Mouse (Mus musculus) liver, adult 2 months (tissue): ENCODE results near the gene Gorasp1. TPM values are rescaled to one million over a fixed set of nuclear protein-coding genes. Genes with fewer than 3 reads are reported as not detected.
A peak's percentile ranks its signal among the peaks of the same experiment; 100 is the strongest.

Experiments used
- DNase-seq: peaks from one replicate; pipeline ENCODE4 v3.0.0-alpha.2; 2011; ENCODE audit warnings: low read depth, low spot score; ENCODE audit errors: extremely low read depth
- H3K27ac ChIP-seq: fragments of 200-500 bp; replicated peaks from 2 replicates; pipeline ENCODE4 v1.5.1; 2012; ENCODE audit warnings: low read depth, mild to moderate bottlenecking, control low read depth, inconsistent platforms, low read length; ENCODE audit not compliant: insufficient read depth
- H3K27me3 ChIP-seq: fragments of 200-500 bp; 2 replicates; pipeline ENCODE4 v1.6.1; 2012; ENCODE audit warnings: mild to moderate bottlenecking, moderate library complexity, low read length, inconsistent platforms; ENCODE audit not compliant: control insufficient read depth, insufficient read depth
- H3K36me3 ChIP-seq: fragments of 200-500 bp; 2 replicates; pipeline ENCODE4 v1.6.1; 2012; ENCODE audit warnings: low read length, inconsistent platforms; ENCODE audit not compliant: control insufficient read depth, insufficient read depth
- H3K4me1 ChIP-seq: fragments of 200-500 bp; 2 replicates; pipeline ENCODE4 v1.6.1; 2011; ENCODE audit warnings: low read length; ENCODE audit not compliant: control insufficient read depth, insufficient read depth
- H3K4me3 ChIP-seq: fragments of 200-500 bp; 2 replicates; pipeline ENCODE4 v1.5.1; 2011; ENCODE audit warnings: low read depth, mild to moderate bottlenecking, control low read depth, low read length, moderate library complexity; ENCODE audit not compliant: insufficient read depth
- H3K79me2 ChIP-seq: fragments of 200-500 bp; 2 replicates; pipeline ENCODE4 v1.6.1; 2012; ENCODE audit warnings: inconsistent platforms, mild to moderate bottlenecking, low read length, moderate library complexity; ENCODE audit not compliant: control insufficient read depth, insufficient read depth
- H3K9ac ChIP-seq: fragments of 200-500 bp; 2 replicates; pipeline ENCODE4 v1.6.1; 2012; ENCODE audit warnings: low read depth, mild to moderate bottlenecking, control low read depth, inconsistent platforms, low read length
- CTCF ChIP-seq: fragments of 200-500 bp; IDR thresholded peaks from 2 replicates; pipeline ENCODE4 v1.5.1; 2011; ENCODE audit warnings: low read depth, low read length, control low read depth
- POLR2A ChIP-seq: fragments of 200-500 bp; IDR thresholded peaks from 2 replicates; pipeline ENCODE4 v1.6.1; 2011; ENCODE audit warnings: low read length, control low read depth; ENCODE audit not compliant: insufficient read depth; ENCODE audit errors: extremely low read depth
- WGBS: fragments of 180-500 bp; shearing (Covaris S2); methylation state at CpG from one replicate; pipeline ENCODE4 v1.1.7; 2018; 5-methylcytosine and 5-hydroxymethylcytosine counted together
- polyA plus RNA-seq: library from polyadenylated mRNA; depleted of rRNA; stranded (reverse); fragments of >200 nt; gene quantifications from 2 replicates; pipeline ENCODE4 v1.2.3, GENCODE M21; 2012
- total RNA-seq: library from RNA; depleted of rRNA; stranded (reverse); fragments of >200 nt; gene quantifications from 2 replicates; pipeline ENCODE4 v1.2.3, GENCODE M21; 2014

The Gorasp1 gene
- total and polyA plus RNA-seq, 2 experiments = 10.9 to 18.1 TPM

- Histone ChIP-seq H3K4me1 (no peaks in the 10 kb centered on the region), H3K36me3 (no peaks in the 10 kb centered on the region), H3K27me3 (no peaks in the 10 kb centered on the region), H3K27ac (no peak overlapping the region), H3K79me2 (no peaks in the 10 kb centered on the region), H3K4me3 (no peak overlapping the region), H3K9ac (no peak overlapping the region)
- 95% methylated on average over 1 of the region's 1 CpGs for WGBS
- DNase-seq = no peak
- no peak for TF ChIP-seq POLR2A
- no peak for TF ChIP-seq CTCF
Observed at GRCm38 (mm10) chr9:119943326-119943725, 6.0 kb upstream of the Gorasp1 start.

GRCm38 (mm10) chr9:119941861-119942260 is 4.5 kb upstream of the Gorasp1 start:
- TF ChIP-seq CTCF = no peak
- Histone ChIP-seq H3K27ac (no peak overlapping the region), H3K4me1 (no peaks in the 10 kb centered on the region), H3K79me2 (peaks cover 4% of the 10 kb centered on the region; the same call in 1 of the 2 replicates), H3K4me3 (no peak overlapping the region), H3K9ac (no peak overlapping the region), H3K27me3 (no peaks in the 10 kb centered on the region), H3K36me3 (no peaks in the 10 kb centered on the region)
- DNase-seq = no peak
- 88% methylated on average over 14 of the region's 14 CpGs for WGBS

- Histone ChIP-seq H3K4me1 (peaks cover under 1% of the 10 kb centered on the region; the same call in 1 of the 2 replicates), H3K27ac (no peak overlapping the region), H3K27me3 (no peaks in the 10 kb centered on the region), H3K79me2 (peaks cover 5% of the 10 kb centered on the region; the same call in 1 of the 2 replicates), H3K4me3 (no peak overlapping the region), H3K9ac (no peak overlapping the region), H3K36me3 (no peaks in the 10 kb centered on the region)
- TF ChIP-seq POLR2A (no peak), CTCF (no peak)
- DNase-seq = no peak
- WGBS = 83% methylated on average over 5 of the region's 5 CpGs
Observed at GRCm38 (mm10) chr9:119941407-119941806, 4.0 kb upstream of the Gorasp1 start.

GRCm38 (mm10) chr9:119939646-119940045 is 2.3 kb upstream of the Gorasp1 start:
- H3K4me3 ChIP-seq = no peak overlapping the region
- H3K36me3 ChIP-seq = no peaks in the 10 kb centered on the region
- H3K9ac ChIP-seq = no peak overlapping the region
- no peaks in the 10 kb centered on the region for H3K27me3 ChIP-seq
- H3K27ac ChIP-seq = no peak overlapping the region
- WGBS = 93% methylated on average over 10 of the region's 10 CpGs
- DNase-seq = no peak
- TF ChIP-seq CTCF = no peak
- no peak for TF ChIP-seq POLR2A
- H3K4me1 ChIP-seq = peaks cover 3% of the 10 kb centered on the region; the same call in 1 of the 2 replicates
- H3K79me2 ChIP-seq = peaks cover 10% of the 10 kb centered on the region; the same call in 1 of the 2 replicates

- H3K36me3 ChIP-seq = no peaks in the 10 kb centered on the region
- peaks cover 7% of the 10 kb centered on the region; the same call in 1 of the 2 replicates for H3K4me1 ChIP-seq
- no peak for DNase-seq
- no peak overlapping the region for H3K27ac ChIP-seq
- no peaks in the 10 kb centered on the region for H3K27me3 ChIP-seq
- 79% methylated on average over 4 of the region's 4 CpGs for WGBS
- peaks cover 10% of the 10 kb centered on the region; the same call in 1 of the 2 replicates for H3K79me2 ChIP-seq
- no peak for TF ChIP-seq POLR2A
- no peak for TF ChIP-seq CTCF
- no peak overlapping the region for H3K9ac ChIP-seq
- H3K4me3 ChIP-seq = no peak overlapping the region
Observed at GRCm38 (mm10) chr9:119938496-119938895, 1.1 kb upstream of the Gorasp1 start.

- WGBS = 37% methylated on average over 6 of the region's 6 CpGs
- Histone ChIP-seq H3K36me3 (peaks cover 5% of the 10 kb centered on the region; the same call in 1 of the 2 replicates), H3K27ac (peak overlapping the region; percentile 94)
Observed at GRCm38 (mm10) chr9:119933675-119934074, 3.7 kb downstream of the Gorasp1 start.

More at GRCm38 (mm10) chr9:119933675-119934074, 3.7 kb downstream of the Gorasp1 start:
- Histone ChIP-seq H3K4me1 (peaks cover 25% of the 10 kb centered on the region), H3K4me3 (no peak overlapping the region), H3K27me3 (no peaks in the 10 kb centered on the region), H3K79me2 (peaks cover 10% of the 10 kb centered on the region; the same call in 1 of the 2 replicates), H3K9ac (peak overlapping the region; percentile 5; the same call in 1 of the 2 replicates)
- DNase-seq = peak; percentile 93
- TF ChIP-seq CTCF (no peak), POLR2A (no peak)
